Mouse (Mus musculus) liver, adult 2 months (tissue): ENCODE measurements around the gene Blmh.

Source experiments
- CTCF ChIP-seq: fragments of 200-500 bp; IDR thresholded peaks from 2 replicates; pipeline ENCODE4 v1.5.1; 2011; ENCODE audit warnings: low read depth, low read length, control low read depth
- POLR2A ChIP-seq: fragments of 200-500 bp; IDR thresholded peaks from 2 replicates; pipeline ENCODE4 v1.6.1; 2011; ENCODE audit warnings: low read length, control low read depth; ENCODE audit not compliant: insufficient read depth; ENCODE audit errors: extremely low read depth

- no peak for TF ChIP-seq POLR2A
- TF ChIP-seq CTCF: no peak
These were observed 4.0 kb upstream of the Blmh start for GRCm38 (mm10) chr11:76920607-76921006.
